Mouse (Mus musculus) bone marrow, adult 2 months (tissue): Measurements from ENCODE around the gene Hoxa3. TPM values are rescaled to one million over a fixed set of nuclear protein-coding genes. Genes with fewer than 3 reads are reported as not detected.

Source experiments
- H3K27ac ChIP-seq: fragments of 200-500 bp; 2 replicates; pipeline ENCODE4 v1.5.1; 2012; ENCODE audit warnings: low read depth, mild to moderate bottlenecking, control low read depth, inconsistent platforms, low read length; ENCODE audit not compliant: control insufficient read depth, poor library complexity, insufficient read depth
- H3K4me1 ChIP-seq: fragments of 200-500 bp; 2 replicates; pipeline ENCODE4 v1.6.1; 2011; ENCODE audit warnings: low read length; ENCODE audit not compliant: control insufficient read depth, insufficient read depth
- H3K4me3 ChIP-seq: fragments of 200-500 bp; replicated peaks from 2 replicates; pipeline ENCODE3; 2011; ENCODE audit warnings: mild to moderate bottlenecking, low read depth, low read length, control low read depth; ENCODE audit not compliant: control insufficient read depth
- CTCF ChIP-seq: fragments of 200-500 bp; IDR thresholded peaks from 2 replicates; pipeline ENCODE4 v1.5.1; 2011; ENCODE audit warnings: low read length, control low read depth; ENCODE audit not compliant: control insufficient read depth, insufficient read depth
- POLR2A ChIP-seq: fragments of 200-500 bp; IDR thresholded peaks from 2 replicates; pipeline ENCODE4 v1.6.1; 2011; ENCODE audit warnings: low read depth, mild to moderate bottlenecking, control low read depth, low read length, borderline replicate concordance; ENCODE audit not compliant: control insufficient read depth
- WGBS: fragments of 180-500 bp; shearing (Covaris S2); methylation state at CpG from one replicate; pipeline ENCODE4 v1.1.7; 2018; 5-methylcytosine and 5-hydroxymethylcytosine counted together
- polyA plus RNA-seq: library from polyadenylated mRNA; stranded (reverse); fragments of >200 nt; gene quantifications from 2 replicates; pipeline ENCODE4 v1.2.4, GENCODE M21; 2011; ENCODE audit warnings: low replicate concordance; ENCODE audit not compliant: missing spikeins, insufficient read depth, insufficient read length

Hoxa3 gene
- polyA plus RNA-seq, 1 experiment = 2.4 TPM

DNA sequence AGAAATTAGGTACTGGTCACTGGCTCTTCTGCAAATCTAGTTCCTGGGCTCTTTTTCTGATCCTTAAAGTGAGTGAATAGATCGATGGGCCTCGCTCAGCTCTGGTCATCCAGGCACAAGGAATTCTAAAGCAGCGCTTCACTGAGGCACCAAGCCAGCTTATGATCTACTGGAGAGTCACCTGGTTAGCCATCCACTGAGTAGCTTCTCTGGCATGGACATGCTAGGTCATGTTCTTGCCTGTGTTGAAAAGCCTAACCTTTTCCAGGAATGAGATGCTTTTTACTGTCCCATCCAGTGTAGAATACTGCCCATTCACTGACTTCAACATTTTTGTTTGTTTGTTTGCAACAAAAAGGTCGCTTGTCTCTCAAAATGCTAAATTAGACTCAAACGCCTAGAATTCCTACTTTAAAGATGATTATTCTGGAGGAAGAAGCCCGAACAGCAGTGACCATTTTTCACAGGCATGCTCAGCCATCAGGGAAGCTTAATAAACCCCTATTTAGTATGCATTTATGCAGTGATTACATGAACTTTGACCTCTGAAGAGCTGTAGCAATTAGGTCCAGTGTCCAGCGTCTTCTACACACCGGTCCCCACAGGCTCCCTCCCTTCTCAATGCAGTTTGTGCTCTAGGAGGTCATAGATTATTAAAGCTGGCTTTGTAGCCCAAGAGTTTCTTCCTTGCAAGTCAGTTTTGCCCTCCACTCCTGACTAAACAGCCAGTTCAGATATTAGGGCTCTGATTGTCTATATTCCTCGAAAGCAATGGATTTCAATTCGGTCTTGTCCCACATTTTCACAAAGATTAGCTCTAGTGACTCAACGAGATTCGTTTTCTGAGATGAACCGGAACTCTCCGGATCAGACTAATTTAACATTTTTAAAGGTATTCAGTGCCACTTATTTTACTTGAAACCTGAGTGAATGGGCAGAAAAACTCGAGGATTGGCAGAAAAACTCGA lies 60.6 kb downstream of the Hoxa3 start:
- TF ChIP-seq POLR2A (no peak), CTCF (no peak)
- WGBS = 35% methylated on average over 16 of the region's 16 CpGs
- Histone ChIP-seq H3K4me1 (no peaks in the 10 kb centered on the region), H3K27ac (no peak overlapping the region), H3K4me3 (no peak overlapping the region)

DNA sequence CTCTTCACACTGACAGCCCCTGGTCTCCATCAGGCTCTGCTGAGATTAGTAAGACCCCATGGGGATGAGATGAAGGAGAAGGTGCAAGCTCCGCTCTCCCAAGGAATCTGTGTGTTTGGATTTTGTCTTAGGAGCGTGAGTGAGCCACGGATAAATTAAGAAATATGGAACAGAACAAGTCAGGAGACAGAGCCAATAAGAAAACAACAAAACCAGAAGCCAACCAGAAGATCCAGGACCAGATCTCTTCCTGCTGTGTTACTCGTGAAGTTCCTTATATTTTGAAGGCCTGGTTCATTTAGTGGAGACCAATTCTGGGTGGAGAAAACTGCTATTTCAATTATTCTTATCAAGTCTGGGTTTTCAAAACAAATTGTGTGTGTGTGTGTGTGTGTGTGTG lies 61.6 kb downstream of the Hoxa3 start:
- H3K27ac ChIP-seq = no peak overlapping the region
- H3K4me1 ChIP-seq = no peaks in the 10 kb centered on the region
- 37% methylated on average over 4 of the region's 4 CpGs for WGBS
- TF ChIP-seq POLR2A (no peak), CTCF (no peak)
- no peak overlapping the region for H3K4me3 ChIP-seq

DNA sequence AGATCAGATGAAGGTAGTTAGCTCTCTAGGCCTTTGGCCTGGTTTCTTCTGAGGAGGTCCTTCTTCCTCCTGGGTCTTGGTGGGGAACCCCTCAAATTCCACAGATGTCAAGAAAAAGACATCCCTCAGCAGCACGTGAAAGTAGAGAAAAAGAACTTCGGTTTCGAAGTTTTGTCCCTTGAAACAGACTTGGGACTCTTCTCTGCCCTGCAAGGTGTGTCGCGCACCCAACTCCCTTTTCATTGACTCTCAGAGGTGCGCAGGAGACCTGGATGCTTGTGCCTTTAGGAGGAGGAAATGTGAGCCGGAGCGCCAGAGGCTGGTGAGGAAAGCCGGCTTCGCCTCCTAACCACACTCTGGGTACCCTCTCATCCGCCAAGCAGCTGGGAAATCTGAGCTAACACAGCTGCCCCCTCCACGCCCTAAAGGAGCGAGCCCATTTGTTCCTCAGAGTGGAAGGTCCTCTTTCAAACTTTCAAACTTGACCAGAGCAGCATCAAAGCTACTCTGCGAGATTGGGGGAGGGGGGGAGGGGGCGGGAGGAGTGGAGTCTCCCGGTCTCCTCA lies 62.7 kb downstream of the Hoxa3 start:
- H3K4me3 ChIP-seq = no peak overlapping the region
- H3K4me1 ChIP-seq = no peaks in the 10 kb centered on the region
- no peak overlapping the region for H3K27ac ChIP-seq
- WGBS = 26% methylated on average over 16 of the region's 16 CpGs
- TF ChIP-seq POLR2A (no peak), CTCF (no peak)

DNA sequence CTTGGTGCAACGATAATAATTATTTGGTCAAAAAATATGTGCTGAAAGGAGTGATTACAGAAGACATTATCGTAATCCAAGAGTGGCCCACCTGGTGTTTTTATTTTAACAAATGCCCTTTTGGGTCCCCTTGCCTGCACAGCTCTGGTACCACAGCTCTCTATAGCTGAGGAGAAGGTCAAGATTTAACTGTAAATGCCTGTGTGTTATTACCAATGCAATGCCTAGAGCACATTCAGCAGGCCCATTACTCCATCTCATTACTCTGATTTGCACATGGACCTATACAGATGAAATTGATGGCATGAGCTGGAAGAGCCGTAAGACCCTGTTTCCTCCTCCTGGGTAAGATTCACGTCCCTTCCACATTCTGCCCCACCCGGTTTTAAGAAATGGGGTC lies 74.0 kb downstream of the Hoxa3 start:
- H3K4me3 ChIP-seq = no peak overlapping the region
- 86% methylated on average over 5 of the region's 5 CpGs for WGBS
- no peak overlapping the region for H3K27ac ChIP-seq
- TF ChIP-seq POLR2A (no peak), CTCF (no peak)
- H3K4me1 ChIP-seq = no peaks in the 10 kb centered on the region

DNA sequence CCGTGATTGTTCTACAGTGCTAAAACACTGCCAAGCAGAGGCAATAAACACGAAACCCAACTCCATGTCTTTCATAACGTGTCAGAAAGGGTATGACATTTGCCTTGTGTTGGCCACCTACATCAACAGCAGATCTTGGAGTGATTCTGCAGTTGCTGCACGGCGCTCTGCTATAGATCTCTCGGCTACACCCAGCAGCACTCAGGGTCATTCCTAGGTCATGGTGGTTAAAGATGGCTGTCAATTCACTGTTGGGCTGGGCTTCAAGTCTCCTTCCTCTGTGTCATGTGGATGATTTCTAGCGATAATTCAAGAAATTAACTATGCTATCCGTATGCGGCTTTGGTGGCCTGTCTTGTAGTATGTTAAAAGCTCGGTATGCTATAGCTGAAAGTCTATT lies 74.6 kb downstream of the Hoxa3 start:
- no peak for TF ChIP-seq CTCF
- no peak for TF ChIP-seq POLR2A
- 84% methylated on average over 10 of the region's 10 CpGs for WGBS
- Histone ChIP-seq H3K27ac (no peak overlapping the region), H3K4me1 (no peaks in the 10 kb centered on the region), H3K4me3 (no peak overlapping the region)

DNA sequence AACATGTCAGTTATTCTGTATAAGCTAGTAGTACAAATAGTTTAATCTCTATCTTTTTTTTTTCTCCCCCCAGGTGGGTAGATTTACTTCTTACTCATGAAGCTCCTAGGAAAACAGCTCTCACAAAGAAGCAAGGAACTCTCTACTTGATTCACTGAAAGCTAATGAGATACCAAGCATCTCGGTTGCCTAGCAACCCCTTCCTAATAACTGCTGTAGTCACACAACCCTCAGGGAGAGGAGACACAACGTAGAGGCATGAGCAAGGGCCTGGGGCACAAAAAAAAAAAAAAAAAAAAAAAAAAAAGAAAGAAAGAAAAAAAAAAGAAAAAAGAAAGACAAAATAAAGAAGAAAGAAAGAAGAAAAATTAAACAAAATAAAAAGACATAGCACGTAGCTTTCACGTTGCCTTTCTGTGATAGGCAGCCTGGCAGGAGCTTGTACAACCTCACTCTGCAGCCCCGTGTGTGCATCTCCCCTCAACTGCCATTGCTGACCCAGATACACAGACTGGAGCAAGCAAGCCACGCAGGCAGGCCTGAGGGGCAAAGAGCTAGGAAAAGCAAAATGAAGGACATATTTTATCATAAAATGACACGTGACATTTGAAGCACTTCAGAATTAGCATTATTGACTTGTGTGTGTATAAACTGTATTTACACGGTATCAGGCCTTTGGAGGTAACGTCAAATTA lies 75.1 kb downstream of the Hoxa3 start:
- H3K27ac ChIP-seq = no peak overlapping the region
- TF ChIP-seq POLR2A (no peak), CTCF (no peak)
- no peaks in the 10 kb centered on the region for H3K4me1 ChIP-seq
- no peak overlapping the region for H3K4me3 ChIP-seq
- WGBS = 80% methylated on average over 9 of the region's 9 CpGs

DNA sequence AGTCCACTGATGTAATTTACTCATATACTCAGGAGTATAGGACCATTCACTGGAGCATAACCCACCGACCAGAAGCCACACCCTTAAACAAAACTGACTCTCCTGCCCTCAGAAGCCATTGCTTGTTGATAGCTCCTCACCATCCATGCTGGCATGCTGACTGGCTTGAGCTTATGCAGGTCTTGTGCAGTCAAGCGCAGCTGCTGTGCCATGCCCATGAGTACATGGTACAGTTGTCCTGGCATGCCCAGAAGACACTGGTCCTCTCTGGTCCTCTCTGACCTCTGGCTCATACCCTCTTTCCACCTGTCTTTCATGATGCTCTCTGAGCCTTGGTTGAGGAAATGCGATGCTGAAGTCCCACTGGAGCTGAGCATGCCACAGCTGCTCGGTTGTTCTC lies 89.5 kb downstream of the Hoxa3 start:
- Histone ChIP-seq H3K27ac (no peak overlapping the region), H3K4me1 (no peaks in the 10 kb centered on the region), H3K4me3 (no peak overlapping the region)
- TF ChIP-seq POLR2A = no peak
- TF ChIP-seq CTCF = no peak
- 84% methylated on average over 4 of the region's 4 CpGs for WGBS

DNA sequence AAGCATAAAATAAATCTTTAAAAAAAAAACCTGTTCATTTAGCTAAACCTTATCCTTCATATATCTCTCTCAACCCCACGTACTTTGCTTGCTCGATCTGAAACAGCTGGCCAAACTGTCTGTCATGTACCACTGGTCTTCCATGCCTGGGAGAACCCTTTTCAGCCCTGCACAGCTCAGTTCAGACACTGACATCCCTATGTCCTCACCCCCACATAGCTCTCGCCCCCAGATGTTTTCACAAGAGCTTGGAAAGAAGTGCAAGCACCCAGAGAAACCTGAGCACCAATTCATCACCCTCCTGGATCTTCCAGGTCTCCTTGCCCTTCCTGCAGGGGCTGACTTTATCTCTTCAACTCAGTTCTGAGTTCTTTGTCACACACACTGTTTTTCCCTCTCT lies 92.0 kb downstream of the Hoxa3 start:
- 71% methylated on average over 3 of the region's 3 CpGs for WGBS
- Histone ChIP-seq H3K4me3 (no peak overlapping the region), H3K27ac (no peak overlapping the region), H3K4me1 (no peaks in the 10 kb centered on the region)
- TF ChIP-seq POLR2A (no peak), CTCF (no peak)

Other genes with a start within 250 kb of the Hoxa3 start
- 65.0 and 102 TPM in 2 replicates for gene Skap2, start 200.8 kb downstream of the Hoxa3 start, polyA plus RNA-seq
- gene Hoxa1, start 55.0 kb downstream of the Hoxa3 start, polyA plus RNA-seq = 0.97 TPM in 1 of 2 replicates, not detected in the other
- gene Hoxa2, start 48.5 kb downstream of the Hoxa3 start, polyA plus RNA-seq = 1.4 TPM in 1 of 2 replicates, not detected in the other
- gene 5730596B20Rik, start 35.8 kb downstream of the Hoxa3 start, polyA plus RNA-seq = not detected in 2 replicates
- gene Hoxa4, start 21.6 kb downstream of the Hoxa3 start, polyA plus RNA-seq = 1.8 TPM in 1 of 2 replicates, not detected in the other
- gene Hoxa5, start 8.7 kb downstream of the Hoxa3 start, polyA plus RNA-seq = 1.5 and 2.4 TPM in 2 replicates
- gene Hoxa6, start 4.6 kb downstream of the Hoxa3 start, polyA plus RNA-seq = not detected in 2 replicates
- gene Gm28308, start within 50 bp of the Hoxa3 start, polyA plus RNA-seq = not detected in 2 replicates
- gene Hoxa7, start 8.5 kb upstream of the Hoxa3 start, polyA plus RNA-seq = 1.4 and 2.8 TPM in 2 replicates
- gene Hoxa9, start 17.8 kb upstream of the Hoxa3 start, polyA plus RNA-seq = 2.2 and 3.8 TPM in 2 replicates
- gene Hoxa10, start 27.5 kb upstream of the Hoxa3 start, polyA plus RNA-seq = 0.93 and 1.6 TPM in 2 replicates
- 1.3 TPM in 1 of 2 replicates, not detected in the other for gene Hoxa11, start 32.5 kb upstream of the Hoxa3 start, polyA plus RNA-seq
- gene Hoxa13, start 47.5 kb upstream of the Hoxa3 start, polyA plus RNA-seq = not detected in 2 replicates
- gene Evx1, start 100.2 kb upstream of the Hoxa3 start, polyA plus RNA-seq = not detected in 2 replicates